Mouse (Mus musculus) macrophage (primary cell): ENCODE results near the gene Cdh4. TPM values are rescaled to one million over a fixed set of nuclear protein-coding genes. Genes with fewer than 3 reads are reported as not detected.

ENCODE experiments used
- H3K27ac ChIP-seq: fragments of 350-480 bp; formaldehyde crosslinking; 2 replicates; pipeline ENCODE4 v1.9.0; 2021
- H3K36me3 ChIP-seq: fragments of 350-480 bp; formaldehyde crosslinking; 2 replicates; pipeline ENCODE4 v1.9.0; 2021; ENCODE audit errors: inconsistent target
- H3K4me3 ChIP-seq: fragments of 350-480 bp; formaldehyde crosslinking; 2 replicates; pipeline ENCODE4 v1.9.0; 2021; ENCODE audit errors: inconsistent target
- H3K79me2 ChIP-seq: fragments of 350-480 bp; formaldehyde crosslinking; 2 replicates; pipeline ENCODE4 v1.9.0; 2021; ENCODE audit errors: inconsistent target
- WGBS: methylation state at CpG from one replicate; pipeline ENCODE4 v1.1.7; 2026; ENCODE audit warnings: inconsistent platforms; ENCODE audit not compliant: missing documents; 5-methylcytosine and 5-hydroxymethylcytosine counted together
- polyA plus RNA-seq: library from polyadenylated mRNA; stranded (reverse); fragments of 250-400 nt; gene quantifications from 3 replicates; pipeline ENCODE4 v1.2.4, GENCODE M21; 2018; ENCODE audit warnings: inconsistent platforms

The Cdh4 gene
- polyA plus RNA-seq, 1 experiment from 2014 or later = not detected

- Histone ChIP-seq H3K36me3 (no peaks in the 10 kb centered on the region), H3K79me2 (no peaks in the 10 kb centered on the region), H3K27ac (no peak overlapping the region), H3K4me3 (no peak overlapping the region)
- 0% methylated on average over 3 of the region's 3 CpGs for WGBS
These were observed 432.9 kb downstream of the Cdh4 start for GRCm38 (mm10) chr2:179875147-179875546.

GRCm38 (mm10) chr2:179877551-179878215 lies 435.5 kb downstream of the Cdh4 start:
- Histone ChIP-seq H3K27ac (no peak overlapping the region), H3K79me2 (no peaks in the 10 kb centered on the region), H3K4me3 (no peak overlapping the region), H3K36me3 (no peaks in the 10 kb centered on the region)
- 78% methylated on average over 9 of the region's 9 CpGs for WGBS

DNA sequence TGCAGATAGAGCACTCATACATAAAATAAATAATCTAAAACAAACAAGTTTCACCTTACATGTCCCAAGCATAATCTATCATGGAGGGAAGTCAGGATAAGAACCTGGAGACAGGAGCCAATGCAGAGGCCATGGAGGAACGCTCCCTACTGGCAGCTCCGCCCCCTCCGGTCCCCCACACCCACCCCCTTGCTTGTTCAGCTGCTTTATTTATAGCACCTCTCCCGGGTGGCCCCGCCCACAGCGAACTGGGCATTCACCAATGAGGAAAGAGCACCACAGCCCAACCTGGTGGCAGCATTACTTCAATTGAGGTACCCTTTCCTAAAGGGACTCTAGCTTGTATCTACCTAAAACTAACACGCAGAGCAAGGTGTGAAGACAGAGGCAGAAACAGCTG lies 442.3 kb downstream of the Cdh4 start:
- H3K36me3 ChIP-seq = no peaks in the 10 kb centered on the region
- WGBS = 49% methylated on average over 7 of the region's 7 CpGs

GRCm38 (mm10) chr2:179891048-179891447 lies 448.8 kb downstream of the Cdh4 start:
- H3K4me3 ChIP-seq = no peak overlapping the region
- no peaks in the 10 kb centered on the region for H3K36me3 ChIP-seq
- H3K79me2 ChIP-seq = no peaks in the 10 kb centered on the region
- 89% methylated on average over 3 of the region's 3 CpGs for WGBS
- H3K27ac ChIP-seq = no peak overlapping the region

More for the DNA sequence above, 442.3 kb downstream of the Cdh4 start:
- Histone ChIP-seq H3K4me3 (no peak overlapping the region), H3K79me2 (no peaks in the 10 kb centered on the region), H3K27ac (no peak overlapping the region)

DNA sequence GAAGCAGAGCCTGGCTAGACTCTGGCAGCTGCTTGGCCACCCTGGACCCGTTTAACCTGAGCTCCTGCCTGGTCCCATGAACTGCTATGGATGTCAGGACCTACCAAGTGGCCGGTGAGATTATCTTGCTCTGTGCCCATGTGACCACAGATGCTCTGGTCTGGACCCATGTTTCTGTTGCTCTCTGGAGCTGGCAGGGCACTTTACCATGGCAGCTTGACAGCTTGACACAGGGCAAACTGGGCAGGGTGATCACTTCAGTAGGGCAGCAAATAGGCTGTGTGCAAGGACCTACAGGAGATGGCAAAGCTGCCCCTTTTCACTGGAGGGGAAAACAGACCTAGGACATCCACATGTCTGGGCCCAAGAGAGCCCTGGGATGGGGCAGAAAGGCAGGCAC lies 454.7 kb downstream of the Cdh4 start:
- Histone ChIP-seq H3K4me3 (no peak overlapping the region), H3K79me2 (no peaks in the 10 kb centered on the region), H3K27ac (no peak overlapping the region), H3K36me3 (no peaks in the 10 kb centered on the region)
- 93% methylated on average over 2 of the region's 2 CpGs for WGBS

GRCm38 (mm10) chr2:179912911-179913310 lies 470.7 kb downstream of the Cdh4 start:
- peaks cover 23% of the 10 kb centered on the region; the same call in 1 of the 2 replicates for H3K36me3 ChIP-seq
- no peak overlapping the region for H3K4me3 ChIP-seq
- H3K27ac ChIP-seq = no peak overlapping the region
- 95% methylated on average over 12 of the region's 12 CpGs for WGBS
- H3K79me2 ChIP-seq = no peaks in the 10 kb centered on the region

DNA sequence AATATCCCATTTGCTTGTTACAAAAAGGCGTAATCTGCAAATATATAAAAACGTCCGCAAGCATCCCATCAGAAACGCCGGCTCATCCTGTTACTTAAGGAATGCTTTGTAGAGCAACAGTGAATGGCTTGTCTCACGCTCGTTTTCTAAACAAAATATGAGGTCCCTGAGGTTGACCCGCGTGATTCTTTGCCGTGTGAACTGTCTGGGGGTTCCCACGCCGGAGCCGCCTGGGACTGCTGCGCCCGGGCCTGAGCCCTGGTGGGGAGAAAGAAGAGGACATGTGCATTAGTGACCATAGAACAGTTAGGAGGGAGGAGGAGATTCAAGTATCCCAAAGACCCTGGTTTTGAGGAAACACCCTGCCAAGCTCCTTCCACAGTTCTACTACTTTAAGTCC lies 471.1 kb downstream of the Cdh4 start:
- WGBS = 94% methylated on average over 15 of the region's 15 CpGs
- Histone ChIP-seq H3K27ac (no peak overlapping the region), H3K36me3 (peaks cover 23% of the 10 kb centered on the region; the same call in 1 of the 2 replicates), H3K79me2 (no peaks in the 10 kb centered on the region), H3K4me3 (no peak overlapping the region)

DNA sequence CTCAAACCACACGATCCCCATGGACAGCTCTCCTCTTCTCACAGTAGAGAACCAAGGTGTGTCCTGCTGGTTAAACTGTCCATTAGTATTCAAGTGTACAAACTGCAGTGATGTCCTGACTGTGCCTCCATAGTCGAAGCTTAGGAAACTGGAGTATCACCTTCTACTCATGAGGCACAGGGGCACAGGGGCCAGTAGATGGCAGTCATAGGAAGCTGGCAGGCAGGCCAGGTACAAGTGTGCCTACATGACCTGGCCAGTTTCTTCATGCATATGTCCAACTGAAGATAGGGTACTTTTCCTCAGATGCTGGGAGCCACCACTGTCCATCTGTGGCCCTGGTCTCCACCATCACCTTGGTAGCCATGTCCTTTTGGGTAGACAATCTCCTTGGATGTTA lies 472.0 kb downstream of the Cdh4 start:
- Histone ChIP-seq H3K27ac (no peak overlapping the region), H3K36me3 (peaks cover 23% of the 10 kb centered on the region; the same call in 1 of the 2 replicates), H3K79me2 (no peaks in the 10 kb centered on the region), H3K4me3 (no peak overlapping the region)
- WGBS = 85% methylated on average over 2 of the region's 2 CpGs

- Histone ChIP-seq H3K27ac (no peak overlapping the region), H3K79me2 (no peaks in the 10 kb centered on the region), H3K36me3 (peaks cover 37% of the 10 kb centered on the region), H3K4me3 (no peak overlapping the region)
- WGBS = 52% methylated on average over 5 of the region's 5 CpGs
These were observed 474.8 kb downstream of the Cdh4 start for GRCm38 (mm10) chr2:179916877-179917673.

GRCm38 (mm10) chr2:179920042-179920441 lies 477.8 kb downstream of the Cdh4 start:
- Histone ChIP-seq H3K79me2 (no peaks in the 10 kb centered on the region), H3K27ac (no peak overlapping the region), H3K4me3 (no peak overlapping the region), H3K36me3 (peaks cover 43% of the 10 kb centered on the region)
- WGBS = 66% methylated on average over 4 of the region's 4 CpGs

- 94% methylated on average over 8 of the region's 8 CpGs for WGBS
These were observed 478.9 kb downstream of the Cdh4 start for GRCm38 (mm10) chr2:179921021-179921653.

GRCm38 (mm10) chr2:179924038-179924437 lies 481.8 kb downstream of the Cdh4 start:
- H3K4me3 ChIP-seq = no peak overlapping the region
- WGBS = 96% methylated on average over 6 of the region's 6 CpGs
- no peaks in the 10 kb centered on the region for H3K79me2 ChIP-seq
- no peak overlapping the region for H3K27ac ChIP-seq
- H3K36me3 ChIP-seq = peaks cover 39% of the 10 kb centered on the region

More at GRCm38 (mm10) chr2:179921021-179921653, 478.9 kb downstream of the Cdh4 start:
- no peak overlapping the region for H3K4me3 ChIP-seq
- H3K79me2 ChIP-seq = no peaks in the 10 kb centered on the region
- peaks cover 39% of the 10 kb centered on the region for H3K36me3 ChIP-seq
- H3K27ac ChIP-seq = no peak overlapping the region

DNA sequence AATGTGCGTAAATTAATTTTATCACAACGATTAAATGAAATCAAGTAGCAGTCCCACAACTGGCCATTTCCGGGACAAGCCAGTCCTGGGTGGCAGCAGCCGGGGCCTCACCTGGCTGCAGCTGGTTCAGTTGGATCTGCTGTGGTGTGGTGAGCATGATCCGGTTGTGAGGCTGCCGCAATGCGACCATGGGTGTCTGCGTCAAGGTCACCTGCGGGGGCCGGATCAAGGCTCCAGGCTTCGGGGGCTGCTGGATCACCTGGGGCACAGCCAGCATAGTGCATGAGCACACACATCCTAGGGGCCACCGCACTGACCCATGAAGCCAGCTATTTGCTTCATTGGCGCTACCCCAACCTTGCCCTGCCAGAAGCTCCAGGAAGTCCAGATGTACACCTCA lies 486.9 kb downstream of the Cdh4 start:
- Histone ChIP-seq H3K27ac (no peak overlapping the region), H3K79me2 (no peaks in the 10 kb centered on the region), H3K36me3 (peaks cover 17% of the 10 kb centered on the region; the same call in 1 of the 2 replicates), H3K4me3 (no peak overlapping the region)
- WGBS = 94% methylated on average over 13 of the region's 13 CpGs

GRCm38 (mm10) chr2:179931741-179932140 lies 489.5 kb downstream of the Cdh4 start:
- Histone ChIP-seq H3K36me3 (peaks cover 10% of the 10 kb centered on the region; the same call in 1 of the 2 replicates), H3K27ac (no peak overlapping the region), H3K4me3 (no peak overlapping the region), H3K79me2 (peaks cover 8% of the 10 kb centered on the region; the same call in 1 of the 2 replicates)
- 90% methylated on average over 14 of the region's 16 CpGs for WGBS

DNA sequence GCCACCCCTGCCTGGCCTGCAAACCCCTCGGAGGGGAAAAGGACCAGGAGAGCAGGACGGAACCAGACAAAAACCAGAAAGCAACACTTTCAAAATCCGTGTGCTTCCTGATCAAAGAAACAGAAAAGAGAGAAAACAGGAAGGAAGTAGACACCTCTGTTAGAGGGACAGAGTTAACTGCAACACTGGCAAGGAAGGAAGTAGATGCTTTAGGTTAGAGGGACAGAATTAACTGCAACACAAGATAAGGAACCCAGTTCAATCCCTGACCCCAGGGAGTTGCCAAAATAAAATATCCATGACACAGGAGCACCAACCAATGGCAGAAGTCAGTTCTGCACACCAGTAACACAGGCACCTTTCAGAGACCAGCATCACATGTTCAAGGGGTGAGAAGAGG lies 491.9 kb downstream of the Cdh4 start:
- Histone ChIP-seq H3K27ac (no peak overlapping the region), H3K36me3 (peaks cover 10% of the 10 kb centered on the region; the same call in 1 of the 2 replicates)
- 55% methylated on average over 3 of the region's 3 CpGs for WGBS

More for the DNA sequence above, 491.9 kb downstream of the Cdh4 start:
- Histone ChIP-seq H3K79me2 (peaks cover 13% of the 10 kb centered on the region; the same call in 1 of the 2 replicates), H3K4me3 (no peak overlapping the region)
